Mouse (Mus musculus): ENCODE data around the gene Cep44. TPM values are rescaled to one million over a fixed set of nuclear protein-coding genes. Genes with fewer than 3 reads are reported as not detected.

Gene Cep44
- total RNA-seq (2021), result 10 to 100 TPM; 26.7 to 27.2 TPM
- long read RNA-seq, experiment 1, partial matches to known transcripts, result 1 of 6 reads
- long read RNA-seq, experiment 1, other reads (novel, unspliced or antisense), result 5 of 6 reads
- long read RNA-seq, experiment 2, partial matches to known transcripts, result 0 of 7 reads
- long read RNA-seq, experiment 2, other reads (novel, unspliced or antisense), result 6 of 7 reads

DNA sequence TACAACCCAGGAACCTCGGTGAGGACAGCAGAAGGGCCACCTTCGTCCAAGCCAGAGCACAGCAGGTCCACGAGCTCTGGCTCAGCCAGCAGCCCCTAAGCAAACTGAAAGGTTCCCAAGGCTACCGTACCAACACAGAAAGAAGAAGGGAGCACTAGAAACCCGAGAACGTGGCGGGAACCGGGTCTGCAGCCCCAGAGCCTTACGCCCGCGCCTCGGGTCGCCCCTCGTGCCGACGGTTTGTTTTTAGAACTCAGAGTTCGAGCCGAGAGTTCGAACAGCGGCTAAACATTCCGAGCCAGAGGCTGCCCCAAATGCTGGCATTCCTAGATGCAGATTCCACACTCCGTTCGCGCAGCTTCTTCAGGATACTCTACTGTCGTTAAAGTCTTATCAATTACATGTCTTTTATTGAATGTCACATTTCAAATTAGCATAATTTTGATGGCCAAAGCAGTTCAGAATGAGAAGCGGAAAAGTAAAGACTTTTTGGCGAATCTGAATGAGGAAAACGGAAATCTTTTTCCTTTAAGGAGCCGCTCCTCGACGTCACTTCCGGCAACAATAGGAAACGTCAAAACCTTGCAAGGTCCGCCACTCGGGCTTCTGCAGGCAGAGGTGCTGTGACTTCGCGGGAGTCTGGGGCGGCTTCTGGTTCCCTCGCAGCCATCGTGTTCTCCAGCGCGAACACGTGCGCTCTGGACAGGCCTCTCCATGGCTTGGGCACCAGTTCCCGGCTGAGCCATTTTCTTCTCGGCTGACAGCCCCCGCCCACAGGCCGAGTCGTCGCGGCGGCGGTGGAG, at the start of gene Cep44, which contains the start of gene Fbxo8:
Gene Cep44, minus strand, starts transcription at position 490 of the 803 bp plus-strand sequence.
Gene Fbxo8, plus strand, starts transcription at position 533 of the 803 bp plus-strand sequence.
- TF ChIP-seq CTCF (conservative IDR thresholded peaks at IDR 0.05), result no peak
- peak within 1 kb of the TSS; percentile 99 for H3K4me3 ChIP-seq
- H3K27ac ChIP-seq, result peak within 1 kb of the TSS; percentile 98
- peak; percentile 78 to 81 for DNase-seq (ENCODE audit: low spot score in 2 of 2)

DNA sequence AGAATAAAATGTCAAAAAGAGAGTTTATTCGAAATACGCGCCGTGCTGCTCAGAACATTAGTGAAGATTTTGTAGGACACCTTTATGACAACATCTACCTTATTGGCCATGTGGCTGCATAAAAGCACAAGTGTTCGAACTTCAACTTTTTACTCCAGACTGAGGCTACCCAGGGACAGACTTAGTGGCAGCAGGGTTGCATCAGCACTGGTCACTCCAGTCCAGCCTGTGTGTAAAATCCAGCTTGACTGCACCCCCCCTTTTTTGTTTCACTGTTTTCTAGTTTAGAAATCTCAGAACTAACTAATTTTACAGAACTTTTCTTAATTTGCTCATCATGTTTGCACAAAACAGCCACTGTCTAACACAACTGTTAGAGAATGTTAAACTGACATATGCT, 40.7 kb upstream of the Cep44 start:
- no peak for DNase-seq (ENCODE audit: low spot score in 2 of 2)
- no peak for TF ChIP-seq CTCF (conservative IDR thresholded peaks at IDR 0.05)
- H3K27ac ChIP-seq, result no peak overlapping the region
- H3K4me3 ChIP-seq, result no peak overlapping the region

GRCm38 (mm10) chr8:56591084-56591483, 40.2 kb upstream of the Cep44 start:
- no peak for DNase-seq (ENCODE audit: low spot score in 2 of 2)
- H3K27ac ChIP-seq, result no peak overlapping the region
- no peak for TF ChIP-seq CTCF (conservative IDR thresholded peaks at IDR 0.05)
- H3K4me3 ChIP-seq, result no peak overlapping the region

GRCm38 (mm10) chr8:56589004-56589403, 38.2 kb upstream of the Cep44 start:
- Histone ChIP-seq H3K27ac (no peak overlapping the region), H3K4me3 (no peak overlapping the region)
- no peak for DNase-seq (ENCODE audit: low spot score in 2 of 2)
- no peak for TF ChIP-seq CTCF (conservative IDR thresholded peaks at IDR 0.05)

GRCm38 (mm10) chr8:56582841-56583240, 32.0 kb upstream of the Cep44 start:
- TF ChIP-seq CTCF (conservative IDR thresholded peaks at IDR 0.05), result peak; percentile 59
- H3K27ac ChIP-seq, result no peak overlapping the region
- DNase-seq (ENCODE audit: low spot score in 2 of 2), result no peak
- no peak overlapping the region for H3K4me3 ChIP-seq

DNA sequence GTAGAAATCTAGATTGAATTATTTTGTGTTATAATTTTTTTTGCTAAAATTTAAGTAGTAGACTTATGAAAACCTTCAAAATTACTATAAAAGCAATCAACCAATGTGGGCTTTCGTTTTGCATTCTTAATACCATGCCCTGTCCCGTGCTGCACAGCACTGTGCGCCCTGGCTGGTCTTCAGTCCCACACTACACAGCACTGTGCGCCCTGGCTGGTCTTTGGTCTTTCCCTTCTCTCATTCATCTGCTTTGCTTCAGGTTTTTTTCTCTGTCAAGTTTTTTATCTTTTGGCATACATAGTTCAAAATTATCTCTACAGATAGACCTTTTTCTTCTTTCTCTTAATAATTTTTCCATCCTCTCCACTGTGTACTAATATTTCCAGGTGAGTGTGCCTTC, 30.1 kb upstream of the Cep44 start:
- Histone ChIP-seq H3K4me3 (no peak overlapping the region), H3K27ac (no peak overlapping the region)
- TF ChIP-seq CTCF (conservative IDR thresholded peaks at IDR 0.05), result no peak
- no peak for DNase-seq (ENCODE audit: low spot score in 2 of 2)

DNA sequence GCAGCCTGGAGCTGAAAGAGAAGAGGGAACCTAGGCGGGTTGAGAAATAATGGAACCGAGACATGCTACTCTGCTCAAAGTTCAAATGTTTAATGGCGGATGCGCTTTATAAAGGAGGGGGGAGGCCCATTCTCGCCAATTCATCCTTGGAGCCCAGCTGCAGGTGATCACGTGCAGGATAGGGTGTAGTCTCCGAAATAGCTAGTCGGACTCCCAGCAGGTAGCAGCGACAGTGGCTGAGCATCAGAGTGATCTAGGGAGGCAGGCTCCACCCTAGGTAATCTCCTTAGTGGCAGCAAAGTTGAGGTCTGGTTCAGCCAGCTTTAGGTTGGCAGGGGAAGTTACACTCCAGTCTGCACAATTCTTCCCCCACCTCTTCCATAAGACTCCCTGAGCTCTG, 16.0 kb upstream of the Cep44 start:
- Histone ChIP-seq H3K4me3 (no peak overlapping the region), H3K27ac (no peak overlapping the region)
- no peak for DNase-seq (ENCODE audit: low spot score in 2 of 2)
- no peak for TF ChIP-seq CTCF (conservative IDR thresholded peaks at IDR 0.05)

GRCm38 (mm10) chr8:56564399-56565047, 13.7 kb upstream of the Cep44 start:
- TF ChIP-seq CTCF (conservative IDR thresholded peaks at IDR 0.05), result no peak

GRCm38 (mm10) chr8:56552551-56553103, 1.8 kb upstream of the Cep44 start:
- DNase-seq (ENCODE audit: low spot score in 2 of 2), result no peak
- peak overlapping the region; percentile 99; the same call in 1 of the 2 replicates for H3K4me3 ChIP-seq
- no peak for TF ChIP-seq CTCF (conservative IDR thresholded peaks at IDR 0.05)
- no peak overlapping the region for H3K27ac ChIP-seq

More at GRCm38 (mm10) chr8:56564399-56565047, 13.7 kb upstream of the Cep44 start:
- DNase-seq (ENCODE audit: low spot score in 2 of 2), result no peak
- Histone ChIP-seq H3K4me3 (no peak overlapping the region), H3K27ac (no peak overlapping the region)

- TF ChIP-seq CTCF (conservative IDR thresholded peaks at IDR 0.05), result no peak
- Histone ChIP-seq H3K27ac (peak overlapping the region; percentile 98), H3K4me3 (peak overlapping the region; percentile 99)
- no peak for DNase-seq (ENCODE audit: low spot score in 2 of 2)
Measured at GRCm38 (mm10) chr8:56552045-56552444, 1.2 kb upstream of the Cep44 start.

- peak overlapping the region; percentile 98 for H3K27ac ChIP-seq
- DNase-seq (ENCODE audit: low spot score in 2 of 2), result peak; percentile 85 to 90
- no peak for TF ChIP-seq CTCF (conservative IDR thresholded peaks at IDR 0.05)
- peak overlapping the region; percentile 99 for H3K4me3 ChIP-seq
Measured at GRCm38 (mm10) chr8:56551361-56551852, 560 bp upstream of the Cep44 start.

DNA sequence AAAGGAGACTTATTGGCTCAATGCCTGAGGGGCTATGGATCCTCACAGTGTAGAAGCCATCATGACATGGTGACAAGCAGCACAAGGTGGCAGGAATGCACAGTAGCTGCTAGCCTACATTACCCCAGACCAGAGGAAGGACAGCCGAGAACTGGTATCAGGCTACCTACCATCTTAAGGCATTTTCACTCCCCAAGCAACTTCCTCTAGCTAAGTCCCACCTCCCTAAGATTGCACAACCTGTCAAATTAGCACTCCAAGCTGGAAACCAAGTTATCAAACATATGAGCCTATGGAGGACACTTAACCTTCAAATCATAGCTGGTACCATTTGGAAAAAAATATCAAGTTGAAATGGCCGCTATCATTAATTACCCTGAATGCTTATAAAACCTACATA, 3.0 kb downstream of the Cep44 start:
- H3K27ac ChIP-seq, result no peak overlapping the region
- no peak for TF ChIP-seq CTCF (conservative IDR thresholded peaks at IDR 0.05)
- no peak overlapping the region for H3K4me3 ChIP-seq
- no peak for DNase-seq (ENCODE audit: low spot score in 2 of 2)

DNA sequence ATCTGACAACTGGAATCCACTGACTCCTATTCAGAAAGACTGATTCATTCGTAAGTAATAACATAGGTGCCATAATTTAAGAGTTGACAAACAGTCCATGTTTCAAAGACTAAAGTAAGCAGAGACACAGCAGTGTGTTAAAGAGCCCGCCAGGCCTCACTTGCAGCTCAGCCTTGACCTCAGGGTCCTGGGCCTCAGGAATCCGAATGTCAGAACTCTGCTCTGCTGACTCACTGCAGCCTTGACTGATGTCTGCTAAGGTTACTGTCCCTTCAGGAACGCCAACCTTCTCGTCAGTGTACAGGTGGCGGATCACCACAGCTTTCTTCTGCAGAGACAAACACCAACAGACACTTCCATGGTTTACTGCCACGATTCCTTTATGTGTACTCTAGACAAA, 10.1 kb downstream of the Cep44 start:
- Histone ChIP-seq H3K4me3 (no peak overlapping the region), H3K27ac (no peak overlapping the region)
- DNase-seq (ENCODE audit: low spot score in 2 of 2), result no peak
- TF ChIP-seq CTCF (conservative IDR thresholded peaks at IDR 0.05), result no peak
